Mouse (Mus musculus) heart, adult 2 months (tissue): ENCODE results near the gene Pomgnt2.

Source experiments
- CTCF ChIP-seq: fragments of 200-600 bp; IDR thresholded peaks from 2 replicates; pipeline ENCODE4 v1.8.1; 2022; ENCODE audit warnings: antibody characterized with exemption, mild to moderate bottlenecking, moderate library complexity
- POLR2A ChIP-seq: fragments of 200-500 bp; IDR thresholded peaks from 2 replicates; pipeline ENCODE4 v1.6.1; 2011; ENCODE audit warnings: mild to moderate bottlenecking, low read depth, low read length, control low read depth; ENCODE audit not compliant: insufficient read depth

DNA sequence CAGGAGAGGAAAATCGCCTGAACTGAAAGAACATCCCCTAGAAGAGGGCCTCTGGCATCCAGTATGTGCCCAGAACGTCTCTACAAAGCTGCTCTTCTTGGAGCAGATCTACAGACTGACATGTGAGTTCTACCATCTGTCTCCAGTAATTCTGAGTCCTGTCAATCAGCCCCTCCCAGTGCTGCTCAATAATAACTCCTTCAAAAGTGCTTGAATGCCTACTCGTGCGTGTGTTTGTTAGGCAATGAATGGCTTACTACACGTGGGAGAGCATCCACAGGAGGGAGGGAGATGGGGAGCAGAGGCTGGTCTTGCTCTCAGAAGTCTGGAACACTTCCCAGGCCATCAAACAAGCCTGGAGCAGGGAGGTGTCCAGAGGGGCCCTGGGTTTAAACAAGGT lies 38.9 kb upstream of the Pomgnt2 start:
- no peak for TF ChIP-seq CTCF
- TF ChIP-seq POLR2A = no peak
